Mouse (Mus musculus) left cerebral cortex, postnatal 14 days (tissue): ENCODE data around the gene Ctdspl. TPM values are rescaled to one million over a fixed set of nuclear protein-coding genes. Genes with fewer than 3 reads are reported as not detected.

Source experiments
- DNase-seq, 2 experiments: peaks; one replicate each; pipeline ENCODE4 v3.0.0; 2021 to 2022; ENCODE audit warnings: low spot score in 2 of 2, mixed read lengths in 1 of 2
- intact Hi-C: fragments of 180-260 bp; cut with DNase I; formaldehyde crosslinking; loops from one replicate; pipeline ENCODE4 v1.15.1; 2025
- total RNA-seq, 2 experiments: library from RNA; stranded (reverse); gene quantifications; 2 replicates each; pipeline ENCODE4 v1.2.3; 2021

Ctdspl gene
- total RNA-seq, 2 experiments from 2014 or later, result 31.5 to 36.6 TPM

- DNase-seq, result no peak
Measured at GRCm38 (mm10) chr9:118940591-118941207, 14.4 kb downstream of the Ctdspl start.

GRCm38 (mm10) chr9:118942030-118942429 lies 15.8 kb downstream of the Ctdspl start:
- intact Hi-C loops, result no loop called here
- no peak for DNase-seq

More at GRCm38 (mm10) chr9:118940591-118941207, 14.4 kb downstream of the Ctdspl start:
- intact Hi-C loops, result no loop called here

GRCm38 (mm10) chr9:118943941-118944340 lies 17.7 kb downstream of the Ctdspl start:
- no peak for DNase-seq

GRCm38 (mm10) chr9:118944388-118944787 lies 18.1 kb downstream of the Ctdspl start:
- intact Hi-C loops, result no loop called here
- no peak for DNase-seq

More at GRCm38 (mm10) chr9:118943941-118944340, 17.7 kb downstream of the Ctdspl start:
- intact Hi-C loops, result no loop called here

- DNase-seq, result no peak
- intact Hi-C loops, result no loop called here
Measured at GRCm38 (mm10) chr9:118948486-118948885, 22.2 kb downstream of the Ctdspl start.

GRCm38 (mm10) chr9:118949124-118949523 lies 22.9 kb downstream of the Ctdspl start:
- intact Hi-C loops, result no loop called here
- peak in 1 of 2 experiments; percentile 70 for DNase-seq

- intact Hi-C loops, result no loop called here
- DNase-seq, result no peak
Measured at GRCm38 (mm10) chr9:118949654-118950053, 23.4 kb downstream of the Ctdspl start.

- intact Hi-C loops, result no loop called here
Measured at GRCm38 (mm10) chr9:118950061-118950460, 23.8 kb downstream of the Ctdspl start.

GRCm38 (mm10) chr9:118950751-118951150 lies 24.5 kb downstream of the Ctdspl start:
- intact Hi-C loops, result no loop called here
- no peak for DNase-seq

More at GRCm38 (mm10) chr9:118950061-118950460, 23.8 kb downstream of the Ctdspl start:
- DNase-seq, result no peak

- no peak for DNase-seq
- intact Hi-C loops, result no loop called here
Measured at GRCm38 (mm10) chr9:118951381-118951780, 25.1 kb downstream of the Ctdspl start.

GRCm38 (mm10) chr9:118952180-118952579 lies 25.9 kb downstream of the Ctdspl start:
- no peak for DNase-seq
- intact Hi-C loops, result no loop called here

GRCm38 (mm10) chr9:118953465-118954194 lies 27.4 kb downstream of the Ctdspl start:
- intact Hi-C loops, result no loop called here
- peak; percentile 43 to 85 for DNase-seq

- no peak for DNase-seq
Measured at GRCm38 (mm10) chr9:118958802-118959201, 32.5 kb downstream of the Ctdspl start.

GRCm38 (mm10) chr9:118960415-118961091 lies 34.3 kb downstream of the Ctdspl start:
- DNase-seq, result no peak
- intact Hi-C loops, result no loop called here

More at GRCm38 (mm10) chr9:118958802-118959201, 32.5 kb downstream of the Ctdspl start:
- intact Hi-C loops, result no loop called here

- no peak for DNase-seq
- intact Hi-C loops, result no loop called here
Measured at GRCm38 (mm10) chr9:118963149-118963548, 36.9 kb downstream of the Ctdspl start.

- intact Hi-C loops, result no loop called here
- DNase-seq, result no peak
Measured at GRCm38 (mm10) chr9:118964263-118965034, 38.2 kb downstream of the Ctdspl start.

- intact Hi-C loops, result no loop called here
- no peak for DNase-seq
Measured at GRCm38 (mm10) chr9:118969810-118970209, 43.6 kb downstream of the Ctdspl start.

- intact Hi-C loops, result no loop called here
- DNase-seq, result no peak
Measured at GRCm38 (mm10) chr9:118973028-118973427, 46.8 kb downstream of the Ctdspl start.

- DNase-seq, result no peak
- intact Hi-C loops, result no loop called here
Measured at GRCm38 (mm10) chr9:118973566-118973965, 47.3 kb downstream of the Ctdspl start.

GRCm38 (mm10) chr9:118974148-118974547 lies 47.9 kb downstream of the Ctdspl start:
- intact Hi-C loops, result no loop called here

More at GRCm38 (mm10) chr9:118974148-118974547, 47.9 kb downstream of the Ctdspl start:
- no peak for DNase-seq
